Mouse (Mus musculus): ENCODE data around the gene Wdr26. TPM values are rescaled to one million over a fixed set of nuclear protein-coding genes. Genes with fewer than 3 reads are reported as not detected.

The Wdr26 gene
- polyA plus RNA-seq, 1 experiment from 2014 or later = 39.3 TPM

- H3K9ac ChIP-seq (ENCODE audit: low read length) = peak overlapping the region; percentile 64
- peak overlapping the region; percentile 76 for H3K4me2 ChIP-seq
- H3K27me3 ChIP-seq (ENCODE audit: control insufficient read depth, insufficient read depth, low read length) = no peaks in the 10 kb centered on the region
- peak overlapping the region; percentile 38 for H3K4me3 ChIP-seq (ENCODE audit: low read depth, low read length)
- no peak for DNase-seq (ENCODE audit: low spot score, missing footprints)
- H3K9me3 ChIP-seq (ENCODE audit: control insufficient read depth, low read length) = no peaks in the 10 kb centered on the region
- ATAC-seq (ENCODE audit: low FRiP score) = peak; percentile 69
- WGBS = 24% methylated on average over 36 of the region's 36 CpGs
- H3K36me3 ChIP-seq (ENCODE audit: control insufficient read depth, insufficient read depth, low read length) = no peaks in the 10 kb centered on the region
- H3K4me1 ChIP-seq (ENCODE audit: control insufficient read depth, insufficient read depth, low read length) = peaks cover 14% of the 10 kb centered on the region; the same call in 1 of the 2 replicates
- no peak overlapping the region; the same call in none of the 2 replicates for H3K27ac ChIP-seq (ENCODE audit: low read depth, low read length)
These were observed 45.1 kb upstream of the Wdr26 start for GRCm38 (mm10) chr1:181256689-181257584.

- Histone ChIP-seq H3K4me3 (ENCODE audit: low read depth, low read length) (peak overlapping the region; percentile 38), H3K27me3 (ENCODE audit: control insufficient read depth, insufficient read depth, low read length) (no peaks in the 10 kb centered on the region), H3K9me3 (ENCODE audit: control insufficient read depth, low read length) (no peaks in the 10 kb centered on the region), H3K27ac (ENCODE audit: low read depth, low read length) (no peak overlapping the region; the same call in 1 of the 2 replicates), H3K9ac (ENCODE audit: low read length) (peak overlapping the region; percentile 64), H3K4me1 (ENCODE audit: control insufficient read depth, insufficient read depth, low read length) (peaks cover 10% of the 10 kb centered on the region; the same call in 1 of the 2 replicates), H3K36me3 (ENCODE audit: control insufficient read depth, insufficient read depth, low read length) (no peaks in the 10 kb centered on the region), H3K4me2 (peak overlapping the region; percentile 76)
- WGBS = 4% methylated on average over 20 of the region's 20 CpGs
- peak; percentile 95 for DNase-seq (ENCODE audit: low spot score, missing footprints)
- ATAC-seq (ENCODE audit: low FRiP score) = peak; percentile 83
These were observed 44.3 kb upstream of the Wdr26 start for GRCm38 (mm10) chr1:181255891-181256688.

- H3K4me2 ChIP-seq = peak overlapping the region; percentile 76; the same call in 1 of the 2 replicates
These were observed 43.6 kb upstream of the Wdr26 start for GRCm38 (mm10) chr1:181255450-181255849.

GRCm38 (mm10) chr1:181251624-181252023 lies 39.8 kb upstream of the Wdr26 start:
- no peak overlapping the region for H3K4me2 ChIP-seq
- no peaks in the 10 kb centered on the region for H3K27me3 ChIP-seq (ENCODE audit: control insufficient read depth, insufficient read depth, low read length)
- H3K9me3 ChIP-seq (ENCODE audit: control insufficient read depth, low read length) = no peaks in the 10 kb centered on the region
- H3K4me3 ChIP-seq (ENCODE audit: low read depth, low read length) = no peak overlapping the region
- no peak for DNase-seq (ENCODE audit: low spot score, missing footprints)
- H3K27ac ChIP-seq (ENCODE audit: low read depth, low read length) = no peak overlapping the region
- WGBS = 81% methylated on average over 5 of the region's 5 CpGs
- no peak for ATAC-seq (ENCODE audit: low FRiP score)
- peaks cover 5% of the 10 kb centered on the region; the same call in 1 of the 2 replicates for H3K4me1 ChIP-seq (ENCODE audit: control insufficient read depth, insufficient read depth, low read length)
- no peak overlapping the region for H3K9ac ChIP-seq (ENCODE audit: low read length)
- H3K36me3 ChIP-seq (ENCODE audit: control insufficient read depth, insufficient read depth, low read length) = no peaks in the 10 kb centered on the region

More at GRCm38 (mm10) chr1:181255450-181255849, 43.6 kb upstream of the Wdr26 start:
- Histone ChIP-seq H3K9ac (ENCODE audit: low read length) (no peak overlapping the region), H3K9me3 (ENCODE audit: control insufficient read depth, low read length) (no peaks in the 10 kb centered on the region), H3K27ac (ENCODE audit: low read depth, low read length) (no peak overlapping the region), H3K4me3 (ENCODE audit: low read depth, low read length) (no peak overlapping the region), H3K4me1 (ENCODE audit: control insufficient read depth, insufficient read depth, low read length) (peaks cover 8% of the 10 kb centered on the region; the same call in 1 of the 2 replicates), H3K27me3 (ENCODE audit: control insufficient read depth, insufficient read depth, low read length) (no peaks in the 10 kb centered on the region), H3K36me3 (ENCODE audit: control insufficient read depth, insufficient read depth, low read length) (no peaks in the 10 kb centered on the region)
- 74% methylated on average over 9 of the region's 9 CpGs for WGBS
- DNase-seq (ENCODE audit: low spot score, missing footprints) (no peak), ATAC-seq (ENCODE audit: low FRiP score) (peak; percentile 2; the same call in 1 of the 2 replicates)

- Histone ChIP-seq H3K4me3 (ENCODE audit: low read depth, low read length) (no peak overlapping the region), H3K4me2 (no peak overlapping the region), H3K27me3 (ENCODE audit: control insufficient read depth, insufficient read depth, low read length) (no peaks in the 10 kb centered on the region), H3K27ac (ENCODE audit: low read depth, low read length) (no peak overlapping the region), H3K9ac (ENCODE audit: low read length) (no peak overlapping the region), H3K4me1 (ENCODE audit: control insufficient read depth, insufficient read depth, low read length) (peaks cover 4% of the 10 kb centered on the region; the same call in 1 of the 2 replicates), H3K36me3 (ENCODE audit: control insufficient read depth, insufficient read depth, low read length) (no peaks in the 10 kb centered on the region), H3K9me3 (ENCODE audit: control insufficient read depth, low read length) (no peaks in the 10 kb centered on the region)
- 92% methylated on average over 8 of the region's 8 CpGs for WGBS
- ATAC-seq (ENCODE audit: low FRiP score) (no peak), DNase-seq (ENCODE audit: low spot score, missing footprints) (no peak)
These were observed 39.2 kb upstream of the Wdr26 start for GRCm38 (mm10) chr1:181250961-181251360.

GRCm38 (mm10) chr1:181249537-181249936 lies 37.7 kb upstream of the Wdr26 start:
- H3K36me3 ChIP-seq (ENCODE audit: control insufficient read depth, insufficient read depth, low read length) = no peaks in the 10 kb centered on the region
- no peak overlapping the region for H3K27ac ChIP-seq (ENCODE audit: low read depth, low read length)
- WGBS = 91% methylated on average over 6 of the region's 6 CpGs
- no peak overlapping the region for H3K9ac ChIP-seq (ENCODE audit: low read length)
- H3K4me2 ChIP-seq = no peak overlapping the region
- H3K4me1 ChIP-seq (ENCODE audit: control insufficient read depth, insufficient read depth, low read length) = no peaks in the 10 kb centered on the region
- no peaks in the 10 kb centered on the region for H3K27me3 ChIP-seq (ENCODE audit: control insufficient read depth, insufficient read depth, low read length)
- no peaks in the 10 kb centered on the region for H3K9me3 ChIP-seq (ENCODE audit: control insufficient read depth, low read length)
- ATAC-seq (ENCODE audit: low FRiP score) (no peak), DNase-seq (ENCODE audit: low spot score, missing footprints) (no peak)
- no peak overlapping the region for H3K4me3 ChIP-seq (ENCODE audit: low read depth, low read length)

- Histone ChIP-seq H3K27me3 (ENCODE audit: control insufficient read depth, insufficient read depth, low read length) (no peaks in the 10 kb centered on the region), H3K9me3 (ENCODE audit: control insufficient read depth, low read length) (no peaks in the 10 kb centered on the region), H3K36me3 (ENCODE audit: control insufficient read depth, insufficient read depth, low read length) (no peaks in the 10 kb centered on the region), H3K4me1 (ENCODE audit: control insufficient read depth, insufficient read depth, low read length) (no peaks in the 10 kb centered on the region), H3K4me3 (ENCODE audit: low read depth, low read length) (no peak overlapping the region), H3K27ac (ENCODE audit: low read depth, low read length) (no peak overlapping the region), H3K9ac (ENCODE audit: low read length) (no peak overlapping the region), H3K4me2 (no peak overlapping the region)
- DNase-seq (ENCODE audit: low spot score, missing footprints) = no peak
- no peak for ATAC-seq (ENCODE audit: low FRiP score)
- WGBS = 89% methylated on average over 3 of the region's 3 CpGs
These were observed 35.4 kb upstream of the Wdr26 start for GRCm38 (mm10) chr1:181247175-181247574.

- 55% methylated on average over 7 of the region's 7 CpGs for WGBS
- no peak overlapping the region for H3K4me2 ChIP-seq
- H3K27ac ChIP-seq (ENCODE audit: low read depth, low read length) = no peak overlapping the region
- no peaks in the 10 kb centered on the region for H3K36me3 ChIP-seq (ENCODE audit: control insufficient read depth, insufficient read depth, low read length)
- ATAC-seq (ENCODE audit: low FRiP score) (no peak), DNase-seq (ENCODE audit: low spot score, missing footprints) (no peak)
- no peaks in the 10 kb centered on the region for H3K9me3 ChIP-seq (ENCODE audit: control insufficient read depth, low read length)
- no peak overlapping the region for H3K4me3 ChIP-seq (ENCODE audit: low read depth, low read length)
- no peak overlapping the region for H3K9ac ChIP-seq (ENCODE audit: low read length)
- no peaks in the 10 kb centered on the region for H3K4me1 ChIP-seq (ENCODE audit: control insufficient read depth, insufficient read depth, low read length)
- no peaks in the 10 kb centered on the region for H3K27me3 ChIP-seq (ENCODE audit: control insufficient read depth, insufficient read depth, low read length)
These were observed 34.8 kb upstream of the Wdr26 start for GRCm38 (mm10) chr1:181246487-181247138.

All from midbrain, embryonic 11.5 days (tissue).